Mouse (Mus musculus) limb, embryonic 11.5 days (tissue): ENCODE measurements around the gene Smc3. TPM values are rescaled to one million over a fixed set of nuclear protein-coding genes. Genes with fewer than 3 reads are reported as not detected.

Experiments used
- ATAC-seq: fragments of 200-750 bp; cut with Nextera tagmentation; 2 replicates; pipeline ENCODE4 v1.8.0; 2017; ENCODE audit warnings: low read depth; ENCODE audit not compliant: insufficient number of reproducible peaks, low FRiP score, low TSS enrichment
- DNase-seq: peaks from one replicate; pipeline ENCODE4 v3.0.0-alpha.2; 2015; ENCODE audit warnings: low spot score
- H3K27ac ChIP-seq: fragments of 300-500 bp; sonication (generic); replicated peaks from 2 replicates; pipeline ENCODE4 v1.5.1; 2014; ENCODE audit warnings: low read depth, mild to moderate bottlenecking, low read length
- H3K27me3 ChIP-seq: fragments of 300-500 bp; sonication (generic); 2 replicates; pipeline ENCODE4 v1.6.1; 2014; ENCODE audit warnings: mild to moderate bottlenecking, low read length, mixed read lengths; ENCODE audit not compliant: control insufficient read depth, insufficient read depth
- H3K36me3 ChIP-seq: fragments of 300-500 bp; sonication (generic); 2 replicates; pipeline ENCODE4 v1.6.1; 2014; ENCODE audit warnings: mild to moderate bottlenecking, low read length, moderate library complexity, mixed read lengths; ENCODE audit not compliant: control insufficient read depth, insufficient read depth
- H3K4me1 ChIP-seq: fragments of 300-500 bp; sonication (generic); 2 replicates; pipeline ENCODE4 v1.6.1; 2014; ENCODE audit warnings: low read length, mixed read lengths; ENCODE audit not compliant: control insufficient read depth, insufficient read depth
- H3K4me2 ChIP-seq: fragments of 300-500 bp; sonication (generic); 2 replicates; pipeline ENCODE4 v1.6.1; 2014; ENCODE audit warnings: low read depth, mild to moderate bottlenecking, moderate library complexity; ENCODE audit not compliant: severe bottlenecking
- H3K4me3 ChIP-seq: fragments of 300-500 bp; sonication (generic); 2 replicates; pipeline ENCODE4 v1.5.1; 2014; ENCODE audit warnings: low read depth, low read length
- H3K9ac ChIP-seq: fragments of 300-500 bp; sonication (generic); 2 replicates; pipeline ENCODE4 v1.6.1; 2014; ENCODE audit warnings: mild to moderate bottlenecking, low read length
- H3K9me3 ChIP-seq: fragments of 300-500 bp; sonication (generic); 2 replicates; pipeline ENCODE4 v1.6.1; 2016; ENCODE audit warnings: low read length; ENCODE audit not compliant: control insufficient read depth
- WGBS: fragments of 180-500 bp; shearing (Covaris S2); extraction: QIAGEN DNeasy Blood & Tissue Kit; methylation state at CpG from one replicate; pipeline ENCODE4 v1.1.7; 2014; 5-methylcytosine and 5-hydroxymethylcytosine counted together
- polyA plus RNA-seq: library from polyadenylated mRNA; unstranded; fragments of >200 nt; fragmentation: Nextera tagmentation; extraction: Ambion mirVana; gene quantifications from 2 replicates; pipeline ENCODE4 v1.2.1, GENCODE M21; 2014

Gene Smc3
- polyA plus RNA-seq, 1 experiment from 2014 or later, result 92.8 TPM

GRCm38 (mm10) chr19:53668821-53669220 is 68.6 kb downstream of the Smc3 start:
- Histone ChIP-seq H3K36me3 (no peaks in the 10 kb centered on the region), H3K27ac (no peak overlapping the region), H3K9me3 (no peaks in the 10 kb centered on the region), H3K27me3 (peaks cover 4% of the 10 kb centered on the region), H3K9ac (no peak overlapping the region), H3K4me3 (no peak overlapping the region), H3K4me2 (no peak overlapping the region), H3K4me1 (peaks cover 19% of the 10 kb centered on the region)
- DNase-seq (no peak), ATAC-seq (no peak)
- 90% methylated on average over 7 of the region's 7 CpGs for WGBS

- Histone ChIP-seq H3K4me1 (peaks cover 19% of the 10 kb centered on the region), H3K27ac (no peak overlapping the region)
These were observed 70.5 kb downstream of the Smc3 start for GRCm38 (mm10) chr19:53670625-53671141.

GRCm38 (mm10) chr19:53671432-53671831 is 71.2 kb downstream of the Smc3 start:
- Histone ChIP-seq H3K4me3 (no peak overlapping the region), H3K4me2 (no peak overlapping the region), H3K4me1 (peaks cover 22% of the 10 kb centered on the region), H3K27me3 (peaks cover 29% of the 10 kb centered on the region), H3K9me3 (no peaks in the 10 kb centered on the region), H3K27ac (no peak overlapping the region), H3K9ac (no peak overlapping the region), H3K36me3 (no peaks in the 10 kb centered on the region)
- no peak for ATAC-seq
- no peak for DNase-seq
- 58% methylated on average over 3 of the region's 3 CpGs for WGBS

More at GRCm38 (mm10) chr19:53670625-53671141, 70.5 kb downstream of the Smc3 start:
- WGBS, result 15% methylated on average over 12 of the region's 12 CpGs
- Histone ChIP-seq H3K36me3 (no peaks in the 10 kb centered on the region), H3K9me3 (no peaks in the 10 kb centered on the region), H3K9ac (no peak overlapping the region), H3K4me2 (no peak overlapping the region), H3K4me3 (no peak overlapping the region), H3K27me3 (peaks cover 21% of the 10 kb centered on the region)
- no peak for ATAC-seq
- no peak for DNase-seq

GRCm38 (mm10) chr19:53674131-53674925 is 74.1 kb downstream of the Smc3 start:
- H3K27me3 ChIP-seq, result peaks cover 49% of the 10 kb centered on the region
- H3K4me1 ChIP-seq, result peaks cover 23% of the 10 kb centered on the region
- no peaks in the 10 kb centered on the region for H3K36me3 ChIP-seq
- ATAC-seq, result no peak
- no peak overlapping the region for H3K27ac ChIP-seq
- no peaks in the 10 kb centered on the region for H3K9me3 ChIP-seq
- no peak overlapping the region for H3K4me3 ChIP-seq
- WGBS, result 28% methylated on average over 9 of the region's 9 CpGs
- no peak overlapping the region for H3K4me2 ChIP-seq
- no peak overlapping the region for H3K9ac ChIP-seq
- DNase-seq, result no peak

- Histone ChIP-seq H3K27me3 (peaks cover 51% of the 10 kb centered on the region), H3K36me3 (no peaks in the 10 kb centered on the region), H3K9ac (no peak overlapping the region; the same call in 1 of the 2 replicates), H3K4me3 (peak overlapping the region; percentile 66), H3K27ac (no peak overlapping the region), H3K9me3 (no peaks in the 10 kb centered on the region), H3K4me2 (peak overlapping the region; percentile 100), H3K4me1 (peaks cover 10% of the 10 kb centered on the region)
- 1% methylated on average over 26 of the region's 26 CpGs for WGBS
- no peak for ATAC-seq
- DNase-seq, result peak; percentile 61
These were observed 76.0 kb downstream of the Smc3 start for GRCm38 (mm10) chr19:53676228-53676627.

GRCm38 (mm10) chr19:53676718-53677634 is 76.8 kb downstream of the Smc3 start, which contains the start of gene Rbm20:
Gene Rbm20 (plus strand): TSS chr19:53677306.
- Histone ChIP-seq H3K4me3 (peak within 1 kb of the TSS; percentile 66), H3K4me2 (peak within 1 kb of the TSS; percentile 100), H3K9me3 (no peaks in the 10 kb centered on the region), H3K9ac (peak within 1 kb of the TSS; percentile 53), H3K27me3 (peaks cover 51% of the 10 kb centered on the region), H3K4me1 (peaks cover 10% of the 10 kb centered on the region; the same call in 1 of the 2 replicates), H3K27ac (no peak within 1 kb of the TSS), H3K36me3 (no peaks in the 10 kb centered on the region)
- DNase-seq, result peak; percentile 66
- peak; percentile 82 for ATAC-seq
- WGBS, result under 1% methylated on average over 82 of the region's 82 CpGs

GRCm38 (mm10) chr19:53679194-53679593 is 79.0 kb downstream of the Smc3 start:
- DNase-seq (no peak), ATAC-seq (no peak)
- H3K9ac ChIP-seq, result no peak overlapping the region
- H3K4me3 ChIP-seq, result no peak overlapping the region
- H3K27ac ChIP-seq, result no peak overlapping the region
- H3K27me3 ChIP-seq, result peaks cover 43% of the 10 kb centered on the region
- H3K4me1 ChIP-seq, result peaks cover 10% of the 10 kb centered on the region; the same call in 1 of the 2 replicates
- WGBS, result 95% methylated on average over 9 of the region's 9 CpGs
- H3K9me3 ChIP-seq, result no peaks in the 10 kb centered on the region
- H3K4me2 ChIP-seq, result no peak overlapping the region
- H3K36me3 ChIP-seq, result no peaks in the 10 kb centered on the region

- H3K4me1 ChIP-seq, result peaks cover 10% of the 10 kb centered on the region; the same call in 1 of the 2 replicates
- H3K9ac ChIP-seq, result no peak overlapping the region
- peaks cover 36% of the 10 kb centered on the region for H3K27me3 ChIP-seq
- DNase-seq (no peak), ATAC-seq (no peak)
- WGBS, result 80% methylated on average over 7 of the region's 7 CpGs
- H3K36me3 ChIP-seq, result no peaks in the 10 kb centered on the region
- no peak overlapping the region for H3K4me3 ChIP-seq
- H3K9me3 ChIP-seq, result no peaks in the 10 kb centered on the region
- H3K27ac ChIP-seq, result no peak overlapping the region
- H3K4me2 ChIP-seq, result no peak overlapping the region
These were observed 79.8 kb downstream of the Smc3 start for GRCm38 (mm10) chr19:53679981-53680380.
